Mouse (Mus musculus): ENCODE results near the gene Clk3. TPM values are rescaled to one million over a fixed set of nuclear protein-coding genes. Genes with fewer than 3 reads are reported as not detected.

Clk3 gene
- polyA plus RNA-seq, 1 experiment from 2014 or later: 221 TPM

DNA sequence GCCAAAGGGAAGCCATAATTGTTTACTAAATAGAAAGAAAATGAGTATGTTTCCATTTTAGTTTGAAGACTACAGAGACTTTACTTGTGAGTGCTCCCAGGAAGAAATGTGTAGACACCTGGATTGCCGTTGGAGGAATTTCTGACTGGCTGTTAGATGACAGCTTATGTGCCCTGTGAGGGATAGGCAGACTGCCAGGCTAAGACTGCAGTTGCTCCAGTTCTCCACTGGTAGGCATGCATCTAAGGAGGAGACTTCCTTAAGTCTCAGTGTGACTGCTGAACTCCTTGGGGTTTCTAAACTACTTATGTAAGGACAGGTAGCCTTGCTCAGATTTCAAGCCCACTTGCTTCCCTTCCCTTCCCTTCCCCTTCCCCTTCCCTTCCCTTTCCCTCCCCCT is 37.3 kb downstream of the Clk3 start:
- DNase-seq (ENCODE audit: low spot score): peak; percentile 41

DNA sequence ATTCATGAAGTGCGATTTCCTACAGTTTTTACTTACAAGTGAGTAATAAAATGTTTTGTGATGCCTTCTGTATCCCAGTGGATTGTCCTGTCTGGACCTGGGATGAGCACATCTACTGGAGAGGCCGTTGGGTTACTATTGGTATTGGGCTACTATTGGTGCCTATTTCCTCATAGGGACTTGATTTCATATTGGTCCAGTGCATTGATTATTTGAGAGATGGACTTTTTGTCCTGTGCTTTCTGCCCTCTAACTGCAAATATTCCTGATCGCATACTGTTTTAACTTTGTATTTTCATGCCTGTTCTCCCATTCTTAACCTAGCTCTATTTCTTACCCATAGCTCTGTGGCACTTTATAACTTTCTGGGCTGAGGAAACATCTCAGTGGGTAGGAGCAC is 41.0 kb downstream of the Clk3 start:
- no peak for DNase-seq (ENCODE audit: low spot score)

DNA sequence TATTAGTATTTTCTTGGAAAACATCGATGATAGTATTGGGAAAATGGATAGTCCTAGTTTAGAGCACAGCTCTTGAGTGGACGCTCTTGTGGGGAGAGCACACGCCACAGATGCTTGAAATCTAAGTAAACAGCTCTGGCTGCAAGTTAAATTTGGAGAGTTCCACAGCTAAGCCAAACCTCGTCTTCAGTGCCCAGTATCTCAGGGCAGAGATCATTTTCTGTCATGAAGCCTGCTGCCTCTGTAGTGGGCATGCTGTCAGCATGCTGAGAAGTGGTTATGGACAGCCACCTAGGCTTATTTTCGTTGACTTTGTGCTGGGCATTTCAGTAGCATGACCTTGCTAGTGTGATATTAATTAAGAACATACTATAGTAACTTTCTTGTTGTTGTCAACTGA is 41.9 kb downstream of the Clk3 start:
- DNase-seq (ENCODE audit: low spot score): no peak

DNA sequence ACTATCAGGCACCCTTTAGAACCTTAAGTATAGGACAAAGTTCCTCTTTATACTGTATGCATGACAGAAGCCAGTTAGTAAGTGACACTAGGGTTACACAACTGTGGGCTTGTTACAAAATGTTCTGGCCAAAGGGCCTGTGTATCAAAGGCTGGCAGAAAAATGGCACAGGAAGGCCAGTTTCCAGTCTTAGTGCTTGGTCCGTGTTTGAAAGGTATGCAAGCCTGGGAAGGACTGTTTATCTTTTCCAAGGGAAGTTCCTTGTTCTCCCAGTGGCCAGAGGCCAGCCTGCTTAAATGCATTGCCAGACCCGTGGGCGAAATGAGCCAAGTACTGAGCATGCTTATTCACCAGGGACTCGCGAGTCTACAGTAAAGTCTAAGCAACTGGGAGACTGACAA is 42.3 kb downstream of the Clk3 start:
- no peak for DNase-seq (ENCODE audit: low spot score)

DNA sequence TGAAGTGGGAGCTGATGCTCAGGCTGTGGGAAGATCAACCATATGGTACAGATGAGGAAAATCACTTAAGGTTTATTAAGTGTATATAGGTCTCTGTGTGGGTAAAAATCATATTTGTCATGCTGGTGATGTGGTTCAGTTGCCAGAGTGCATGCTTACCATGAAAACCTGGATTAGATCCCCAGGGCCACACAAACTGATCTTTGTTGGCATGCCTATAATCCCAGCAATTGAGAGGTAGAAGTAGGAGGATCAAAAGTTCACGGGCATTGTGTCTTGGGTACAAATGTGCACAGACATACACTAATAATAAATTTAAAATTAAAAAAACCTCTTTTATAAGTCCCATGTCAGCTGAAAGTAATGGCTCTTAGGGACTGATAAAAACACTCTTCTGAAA is 43.3 kb downstream of the Clk3 start:
- no peak for DNase-seq (ENCODE audit: low spot score)

DNA sequence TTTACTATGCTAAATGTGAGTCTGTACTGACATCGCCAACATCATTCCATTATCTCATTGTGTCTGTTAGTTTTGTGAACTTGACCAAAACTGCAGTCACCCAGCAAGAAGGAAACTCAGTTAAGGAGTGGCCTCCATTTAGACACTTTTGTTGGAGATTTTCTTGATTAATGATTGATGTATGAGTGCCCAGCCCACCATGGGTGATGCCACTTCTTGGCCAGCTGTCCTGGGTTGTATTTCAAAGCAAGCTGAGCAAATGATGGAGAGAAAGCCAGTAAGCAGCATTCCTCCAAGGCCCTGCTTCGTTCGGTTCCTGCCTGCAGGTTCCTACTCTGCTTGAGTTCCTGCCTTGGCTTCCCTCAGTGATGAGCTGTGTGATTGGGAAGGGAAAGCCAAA is 44.9 kb downstream of the Clk3 start:
- DNase-seq (ENCODE audit: low spot score): no peak

DNA sequence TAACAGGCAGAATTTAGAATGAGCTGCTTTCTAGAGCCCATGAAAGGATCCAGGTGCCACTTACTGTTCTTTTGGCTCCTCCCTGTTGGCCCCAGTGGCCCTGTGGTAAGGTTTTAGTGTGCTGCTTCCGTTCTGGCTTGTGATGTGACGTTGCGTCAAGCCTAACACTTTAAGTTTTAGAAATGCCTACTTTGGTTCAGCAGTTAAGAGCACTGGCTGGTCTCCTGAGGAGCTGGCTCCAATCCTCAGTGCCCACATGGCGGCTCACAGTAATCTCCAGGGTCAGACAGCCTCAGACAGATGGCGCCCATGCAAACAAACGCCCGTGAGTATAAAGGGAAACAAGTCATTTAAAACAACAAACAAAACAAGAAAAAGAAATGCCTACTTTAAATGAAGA is 47.3 kb downstream of the Clk3 start:
- no peak for DNase-seq (ENCODE audit: low spot score)

DNA sequence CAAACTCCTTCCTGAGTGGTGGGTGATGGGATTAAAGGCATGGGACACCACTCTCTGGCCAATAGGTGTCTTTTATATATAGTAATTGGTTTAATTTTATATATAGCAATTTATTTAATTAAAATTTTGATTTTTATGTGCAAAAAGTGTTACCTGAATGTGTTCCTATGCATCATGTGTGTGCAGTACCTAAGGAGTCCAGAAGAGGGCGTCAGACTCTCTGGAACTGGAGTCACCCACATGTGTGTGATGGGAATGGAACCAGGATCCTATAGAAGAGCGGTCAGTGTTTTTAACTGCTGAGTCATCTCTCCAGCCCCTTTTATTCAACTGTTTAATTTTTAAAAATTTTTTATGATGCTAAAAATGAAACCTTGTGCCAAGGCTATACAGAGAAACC is 53.5 kb downstream of the Clk3 start:
- DNase-seq (ENCODE audit: low spot score): no peak

DNA sequence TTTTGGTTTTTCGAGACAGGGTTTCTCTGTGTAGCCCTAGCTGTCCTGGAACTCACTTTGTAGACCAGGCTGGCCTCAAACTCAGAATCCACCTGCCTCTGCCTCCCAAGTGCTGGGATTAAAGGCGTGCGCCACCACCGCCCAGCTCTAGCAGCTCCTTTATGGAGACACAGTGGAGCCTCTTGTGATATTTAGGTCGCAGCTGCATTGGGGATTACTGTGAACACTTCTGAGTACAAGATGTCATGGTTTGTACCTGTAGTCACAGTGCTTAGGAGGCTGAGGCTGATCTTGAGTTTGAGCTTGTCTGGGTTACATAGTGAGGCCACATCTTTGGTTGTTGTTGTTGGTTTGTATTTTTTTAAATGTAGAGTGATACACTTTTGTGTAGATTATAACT is 55.4 kb downstream of the Clk3 start:
- peak; percentile 64 for DNase-seq (ENCODE audit: low spot score)

DNA sequence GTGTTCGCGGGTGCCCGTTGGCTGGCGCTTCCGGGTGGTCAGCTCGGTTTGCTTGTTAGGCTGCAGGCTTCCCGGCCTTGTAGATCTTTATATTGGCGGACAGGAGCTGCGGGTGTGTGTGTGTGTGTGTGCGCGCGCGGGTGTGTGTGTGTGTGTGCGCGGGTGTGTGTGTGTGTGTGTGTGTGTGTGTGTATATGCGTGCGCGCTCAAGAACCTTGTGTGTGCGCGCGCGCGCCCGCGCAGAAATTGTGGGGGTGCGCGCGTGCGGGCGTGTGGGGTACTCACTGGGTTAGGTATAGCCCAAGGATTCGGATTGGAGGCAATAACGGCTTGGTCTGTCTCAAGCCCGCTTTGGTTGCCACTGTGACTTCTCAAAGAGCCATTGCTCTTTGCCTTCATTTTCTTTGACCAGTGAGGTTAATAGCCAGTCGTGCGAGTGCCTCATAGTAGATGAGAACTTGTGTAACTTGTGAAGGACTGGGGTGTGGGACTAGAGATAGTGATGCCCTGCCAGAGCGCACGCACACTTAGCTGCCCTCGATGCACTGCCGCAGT is 56.9 kb downstream of the Clk3 start:
- DNase-seq (ENCODE audit: low spot score): peak; percentile 73

DNA sequence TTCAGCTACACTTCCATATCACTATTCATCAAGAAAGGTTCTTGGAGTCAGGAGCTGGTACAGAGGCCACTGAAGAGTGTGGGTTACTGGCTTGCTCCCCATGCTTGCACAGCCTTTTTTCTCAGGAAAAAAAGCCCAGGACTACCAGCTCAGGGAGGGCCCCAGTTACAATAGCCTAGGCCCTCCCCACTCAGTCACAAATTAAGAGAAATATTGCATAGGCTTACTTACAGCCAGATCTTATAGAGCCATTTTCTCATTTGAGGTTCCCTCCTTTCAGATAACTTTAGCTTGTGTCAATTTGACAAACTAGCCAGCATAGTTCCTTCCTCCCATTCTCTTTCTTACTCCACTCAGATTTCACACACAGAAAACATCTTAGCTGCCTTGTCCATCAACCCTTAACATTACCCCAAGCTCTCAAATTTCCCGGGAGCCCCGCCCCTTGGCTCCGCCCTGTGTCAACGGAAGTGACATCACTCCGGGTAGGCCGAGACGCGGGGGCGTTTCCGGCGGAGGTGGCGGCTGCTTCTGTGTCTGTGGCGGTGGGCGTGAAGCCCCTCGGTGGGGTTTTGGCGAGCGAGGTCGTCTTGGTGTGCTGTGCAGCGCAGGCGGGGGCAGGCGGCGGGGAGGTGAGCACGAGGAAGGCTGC is 57.5 kb downstream of the Clk3 start, which contains the start of gene Edc3:
TSS of gene Edc3 (plus strand) at position 473 of the 652 bp plus-strand sequence.
- DNase-seq (ENCODE audit: low spot score): peak; percentile 93

DNA sequence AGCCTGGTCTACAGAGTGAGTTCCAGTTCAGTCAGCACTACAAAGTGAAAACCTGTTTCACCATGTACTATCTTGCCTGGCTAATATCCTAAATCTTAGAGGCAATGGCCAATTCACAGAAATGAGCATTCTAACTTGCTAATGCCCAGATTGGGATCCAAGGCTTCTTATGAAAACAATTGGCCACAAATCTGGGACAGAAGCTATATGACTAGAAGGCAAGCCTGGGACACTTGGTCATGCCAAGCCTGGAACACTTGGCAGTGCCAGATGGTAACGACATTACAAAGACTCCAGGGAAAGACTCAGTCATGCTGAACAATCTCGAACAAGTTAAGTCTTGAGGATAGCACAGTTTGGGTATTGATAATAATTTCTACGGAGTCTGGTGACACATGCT is 59.2 kb downstream of the Clk3 start:
- DNase-seq (ENCODE audit: low spot score): no peak

Other genes with a start within 250 kb of the Clk3 start
- gene Cox5a, start 244.6 kb downstream of the Clk3 start, polyA plus RNA-seq (2015; fragmentation: Nextera tagmentation; extraction: Ambion mirVana): 862 and 907 TPM in 2 replicates
- gene Fam219b, start 228.3 kb downstream of the Clk3 start, polyA plus RNA-seq (2015; fragmentation: Nextera tagmentation; extraction: Ambion mirVana): 15.5 and 17.7 TPM in 2 replicates
- 20.9 and 21.6 TPM in 2 replicates for gene Mpi, start 213.1 kb downstream of the Clk3 start, polyA plus RNA-seq (2015; fragmentation: Nextera tagmentation; extraction: Ambion mirVana)
- gene Scamp2, start 204.9 kb downstream of the Clk3 start, polyA plus RNA-seq (2015; fragmentation: Nextera tagmentation; extraction: Ambion mirVana): 58.4 and 65.2 TPM in 2 replicates
- gene Ulk3, start 176.4 kb downstream of the Clk3 start, polyA plus RNA-seq (2015; fragmentation: Nextera tagmentation; extraction: Ambion mirVana): 11.1 and 13.9 TPM in 2 replicates
- gene Cplx3, start 159.6 kb downstream of the Clk3 start, polyA plus RNA-seq (2015; fragmentation: Nextera tagmentation; extraction: Ambion mirVana): 0.18 TPM in 1 of 2 replicates, not detected in the other
- 0.16 TPM in 1 of 2 replicates, not detected in the other for gene Lman1l, start 145.1 kb downstream of the Clk3 start, polyA plus RNA-seq (2015; fragmentation: Nextera tagmentation; extraction: Ambion mirVana)
- 94.7 and 98.5 TPM in 2 replicates for gene Csk, start 112.2 kb downstream of the Clk3 start, polyA plus RNA-seq (2015; fragmentation: Nextera tagmentation; extraction: Ambion mirVana)
- gene Cyp1a2, start 82.2 kb downstream of the Clk3 start, polyA plus RNA-seq (2015; fragmentation: Nextera tagmentation; extraction: Ambion mirVana): 0.37 and 1.1 TPM in 2 replicates
- gene Cyp1a1, start 77.9 kb downstream of the Clk3 start, polyA plus RNA-seq (2015; fragmentation: Nextera tagmentation; extraction: Ambion mirVana): 0.05 and 0.08 TPM in 2 replicates
- gene Edc3, start 57.3 kb downstream of the Clk3 start, polyA plus RNA-seq (2015; fragmentation: Nextera tagmentation; extraction: Ambion mirVana): 38.2 and 39.4 TPM in 2 replicates
- gene Arid3b, start 70.9 kb upstream of the Clk3 start, polyA plus RNA-seq (2015; fragmentation: Nextera tagmentation; extraction: Ambion mirVana): 26.2 and 27.3 TPM in 2 replicates
- gene Ubl7, start 145.1 kb upstream of the Clk3 start, polyA plus RNA-seq (2015; fragmentation: Nextera tagmentation; extraction: Ambion mirVana): 125 and 133 TPM in 2 replicates
- 3.4 and 4.0 TPM in 2 replicates for gene Sema7a, start 174.3 kb upstream of the Clk3 start, polyA plus RNA-seq (2015; fragmentation: Nextera tagmentation; extraction: Ambion mirVana)
- 2.2 and 2.7 TPM in 2 replicates for gene Cyp11a1, start 240.6 kb upstream of the Clk3 start, polyA plus RNA-seq (2015; fragmentation: Nextera tagmentation; extraction: Ambion mirVana)